Mouse (Mus musculus): Measurements from ENCODE around the gene Myo3b. TPM values are rescaled to one million over a fixed set of nuclear protein-coding genes. Genes with fewer than 3 reads are reported as not detected.
A peak's percentile ranks its signal among the peaks of the same experiment; 100 is the strongest.

Gene Myo3b
- polyA plus RNA-seq, 1 experiment from 2014 or later: 0.25 TPM

DNA sequence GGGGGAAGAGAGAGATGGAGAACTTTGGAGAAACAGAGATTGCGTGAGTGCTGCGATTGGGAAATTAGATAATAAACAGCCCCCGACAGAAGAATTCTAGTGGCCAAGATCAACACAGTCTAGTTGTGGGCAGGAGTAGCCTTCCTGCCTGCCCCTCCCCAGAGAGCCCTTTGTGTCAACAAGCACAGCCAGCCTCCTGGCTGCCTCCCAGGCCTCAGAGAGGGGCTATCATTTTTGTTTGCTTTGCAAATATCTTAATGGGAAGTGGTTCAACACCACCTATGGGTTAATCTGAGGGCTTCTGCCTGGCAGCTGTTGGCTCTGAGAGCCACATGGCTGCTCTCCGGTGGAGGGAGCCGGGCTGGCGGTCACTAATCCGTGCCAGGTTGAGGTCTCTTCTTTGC is 298.3 kb downstream of the Myo3b start:
- TF ChIP-seq EP300 (IDR thresholded peaks at IDR 0.05) (peak; percentile 77), CTCF (IDR thresholded peaks at IDR 0.05) (peak; percentile 35)
- H3K27me3 ChIP-seq (replicated peaks; ENCODE audit: insufficient read depth, low read length): no peaks in the 10 kb centered on the region
- DNase-seq (ENCODE audit: low spot score) (peak; percentile 85), ATAC-seq (peak; percentile 87)
- 5% methylated on average over 7 of the region's 7 CpGs for WGBS
- H3K27ac ChIP-seq (ENCODE audit: low read length): peak overlapping the region; percentile 57
- peaks cover 9% of the 10 kb centered on the region; the same call in 1 of the 2 replicates for H3K4me1 ChIP-seq (ENCODE audit: insufficient read depth, low read depth, low read length)
- H3K9me3 ChIP-seq (ENCODE audit: low read length): no peaks in the 10 kb centered on the region
- H3K9ac ChIP-seq (replicated peaks; ENCODE audit: low read depth): no peak overlapping the region; the same call in 1 of the 2 replicates
- no peak overlapping the region for H3K4me3 ChIP-seq (ENCODE audit: low read depth, low read length)
- H3K36me3 ChIP-seq (ENCODE audit: insufficient read depth, low read length): no peaks in the 10 kb centered on the region
- H3K4me2 ChIP-seq (replicated peaks; ENCODE audit: low read depth, low read length): peak overlapping the region; percentile 41

DNA sequence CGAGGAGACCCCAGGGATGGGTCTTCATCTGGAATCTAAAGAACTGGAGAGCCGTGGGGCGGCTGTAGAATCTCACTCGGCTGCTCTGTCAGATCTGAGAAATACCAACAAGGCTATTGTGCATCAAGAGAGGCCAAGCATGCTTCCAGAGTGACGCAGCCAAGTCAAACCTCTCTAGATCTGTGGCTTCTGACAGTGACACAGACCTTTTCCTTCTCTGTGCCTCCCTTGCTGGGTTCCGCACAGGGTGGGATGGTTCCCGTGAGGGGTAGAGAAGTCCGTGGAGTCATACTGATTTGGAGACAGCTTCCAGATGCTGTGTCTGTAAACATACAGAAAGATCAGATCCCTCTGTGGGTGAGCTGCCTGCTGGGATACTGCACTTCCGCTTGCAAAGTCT is 298.9 kb downstream of the Myo3b start:
- Histone ChIP-seq H3K9ac (replicated peaks; ENCODE audit: low read depth) (no peak overlapping the region), H3K27ac (ENCODE audit: low read length) (peak overlapping the region; percentile 28; the same call in 1 of the 2 replicates), H3K4me2 (replicated peaks; ENCODE audit: low read depth, low read length) (peak overlapping the region; percentile 41), H3K9me3 (ENCODE audit: low read length) (no peaks in the 10 kb centered on the region), H3K27me3 (replicated peaks; ENCODE audit: insufficient read depth, low read length) (no peaks in the 10 kb centered on the region), H3K36me3 (ENCODE audit: insufficient read depth, low read length) (no peaks in the 10 kb centered on the region), H3K4me3 (ENCODE audit: low read depth, low read length) (no peak overlapping the region), H3K4me1 (ENCODE audit: insufficient read depth, low read depth, low read length) (peaks cover 9% of the 10 kb centered on the region; the same call in 1 of the 2 replicates)
- DNase-seq (ENCODE audit: low spot score) (peak; percentile 53), ATAC-seq (peak; percentile 15; the same call in 1 of the 2 replicates)
- TF ChIP-seq EP300 (IDR thresholded peaks at IDR 0.05): no peak
- TF ChIP-seq CTCF (IDR thresholded peaks at IDR 0.05): no peak
- WGBS: 13% methylated on average over 9 of the region's 9 CpGs

DNA sequence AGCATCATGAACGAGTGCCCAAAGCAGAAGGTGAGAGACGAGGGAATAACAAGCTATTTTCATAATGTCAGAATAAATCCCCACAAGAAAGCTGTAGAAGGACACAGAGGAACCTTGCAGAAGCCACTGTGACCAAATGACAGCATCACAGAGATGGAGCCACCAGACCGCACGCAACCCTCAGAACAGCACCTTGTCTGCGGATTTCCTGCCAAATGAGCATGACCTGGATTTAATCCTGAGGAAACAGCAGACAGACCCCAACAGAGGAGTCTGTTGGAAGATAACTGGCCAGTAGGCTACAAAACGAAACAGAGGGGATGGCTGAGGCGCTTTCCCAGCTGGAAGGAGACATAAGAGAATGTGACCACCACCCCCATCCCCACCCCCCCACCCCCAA is 300.1 kb downstream of the Myo3b start:
- TF ChIP-seq EP300 (IDR thresholded peaks at IDR 0.05) (no peak), CTCF (IDR thresholded peaks at IDR 0.05) (no peak)
- no peak for ATAC-seq
- WGBS: 83% methylated on average over 7 of the region's 7 CpGs

DNA sequence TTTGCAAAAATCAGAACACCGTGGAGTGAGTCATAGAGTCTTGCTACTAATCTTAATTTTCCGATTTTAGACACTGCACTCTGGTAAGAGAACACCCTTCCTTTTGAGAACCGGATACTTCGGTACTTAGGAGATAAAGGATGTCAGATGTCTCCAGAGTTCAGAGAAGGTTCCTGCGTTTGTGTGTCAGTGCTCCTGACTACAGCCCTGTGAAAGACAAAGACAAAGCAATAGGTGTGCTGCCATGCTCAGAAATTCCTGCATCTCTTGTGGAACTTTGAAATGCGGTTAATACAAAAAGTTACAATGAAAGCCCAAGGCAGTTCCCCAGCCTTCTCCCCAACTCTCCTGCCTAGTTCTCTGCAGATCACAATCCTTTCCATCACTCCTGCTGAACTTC is 300.6 kb downstream of the Myo3b start:
- Histone ChIP-seq H3K4me1 (ENCODE audit: insufficient read depth, low read depth, low read length) (peaks cover 9% of the 10 kb centered on the region; the same call in 1 of the 2 replicates), H3K4me3 (ENCODE audit: low read depth, low read length) (no peak overlapping the region), H3K27ac (ENCODE audit: low read length) (no peak overlapping the region), H3K27me3 (replicated peaks; ENCODE audit: insufficient read depth, low read length) (no peaks in the 10 kb centered on the region), H3K9me3 (ENCODE audit: low read length) (no peaks in the 10 kb centered on the region), H3K4me2 (replicated peaks; ENCODE audit: low read depth, low read length) (no peak overlapping the region), H3K36me3 (ENCODE audit: insufficient read depth, low read length) (no peaks in the 10 kb centered on the region), H3K9ac (replicated peaks; ENCODE audit: low read depth) (no peak overlapping the region)
- no peak for DNase-seq (ENCODE audit: low spot score)
- WGBS: 48% methylated on average over 6 of the region's 6 CpGs
- ATAC-seq: no peak
- TF ChIP-seq EP300 (IDR thresholded peaks at IDR 0.05) (no peak), CTCF (IDR thresholded peaks at IDR 0.05) (no peak)

More for the DNA sequence above, 300.1 kb downstream of the Myo3b start:
- no peak for DNase-seq (ENCODE audit: low spot score)
- Histone ChIP-seq H3K27me3 (replicated peaks; ENCODE audit: insufficient read depth, low read length) (no peaks in the 10 kb centered on the region), H3K4me3 (ENCODE audit: low read depth, low read length) (no peak overlapping the region), H3K9ac (replicated peaks; ENCODE audit: low read depth) (no peak overlapping the region), H3K4me2 (replicated peaks; ENCODE audit: low read depth, low read length) (no peak overlapping the region), H3K27ac (ENCODE audit: low read length) (no peak overlapping the region), H3K9me3 (ENCODE audit: low read length) (no peaks in the 10 kb centered on the region), H3K4me1 (ENCODE audit: insufficient read depth, low read depth, low read length) (peaks cover 9% of the 10 kb centered on the region; the same call in 1 of the 2 replicates), H3K36me3 (ENCODE audit: insufficient read depth, low read length) (no peaks in the 10 kb centered on the region)

DNA sequence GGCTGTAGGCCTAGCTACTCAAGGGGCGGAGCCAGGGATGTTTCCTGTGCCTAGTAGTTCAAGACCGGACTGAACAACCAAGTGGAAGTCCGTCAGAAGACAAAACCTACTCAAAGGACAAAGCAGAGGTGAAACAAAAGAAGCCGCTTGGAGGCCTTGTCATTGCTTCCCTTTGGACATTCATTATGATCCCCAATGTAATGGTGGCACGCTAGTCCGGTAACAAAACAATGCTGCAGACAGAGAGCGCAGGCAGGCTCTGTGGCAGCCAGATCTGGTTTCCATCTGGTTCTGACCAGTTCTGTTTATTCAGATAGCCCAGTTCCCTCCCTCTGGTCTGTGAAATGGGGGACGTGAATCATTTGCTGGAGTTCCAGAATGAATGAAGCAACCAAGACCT is 301.3 kb downstream of the Myo3b start:
- ATAC-seq (no peak), DNase-seq (ENCODE audit: low spot score) (no peak)
- Histone ChIP-seq H3K4me3 (ENCODE audit: low read depth, low read length) (no peak overlapping the region), H3K9ac (replicated peaks; ENCODE audit: low read depth) (no peak overlapping the region), H3K9me3 (ENCODE audit: low read length) (no peaks in the 10 kb centered on the region), H3K4me1 (ENCODE audit: insufficient read depth, low read depth, low read length) (peaks cover 9% of the 10 kb centered on the region; the same call in 1 of the 2 replicates), H3K27me3 (replicated peaks; ENCODE audit: insufficient read depth, low read length) (no peaks in the 10 kb centered on the region), H3K4me2 (replicated peaks; ENCODE audit: low read depth, low read length) (no peak overlapping the region), H3K27ac (ENCODE audit: low read length) (no peak overlapping the region), H3K36me3 (ENCODE audit: insufficient read depth, low read length) (no peaks in the 10 kb centered on the region)
- TF ChIP-seq EP300 (IDR thresholded peaks at IDR 0.05): no peak
- TF ChIP-seq CTCF (IDR thresholded peaks at IDR 0.05): no peak
- 90% methylated on average over 8 of the region's 8 CpGs for WGBS

DNA sequence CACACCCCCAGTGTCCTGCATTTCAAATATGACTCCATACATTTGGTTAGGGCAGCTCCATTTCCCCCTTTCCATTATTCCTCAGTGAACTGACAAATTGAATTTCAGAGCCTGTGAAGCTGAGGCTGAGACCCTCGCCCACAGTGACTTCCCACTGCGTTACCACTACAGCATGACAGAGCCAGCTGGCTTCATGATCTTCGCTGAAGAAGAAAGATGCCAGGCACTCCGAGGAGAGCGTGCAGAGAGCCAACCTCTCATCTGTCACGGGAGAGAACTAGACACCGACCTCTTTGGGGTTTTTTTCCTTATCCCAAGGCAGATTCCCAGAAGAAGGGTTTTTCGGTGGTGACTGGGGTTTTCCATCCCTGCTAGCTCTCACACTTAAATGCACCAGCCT is 306.2 kb downstream of the Myo3b start:
- TF ChIP-seq CTCF (IDR thresholded peaks at IDR 0.05): no peak
- no peak for TF ChIP-seq EP300 (IDR thresholded peaks at IDR 0.05)
- H3K9me3 ChIP-seq (ENCODE audit: low read length): no peaks in the 10 kb centered on the region
- no peaks in the 10 kb centered on the region for H3K4me1 ChIP-seq (ENCODE audit: insufficient read depth, low read depth, low read length)
- H3K27me3 ChIP-seq (replicated peaks; ENCODE audit: insufficient read depth, low read length): no peaks in the 10 kb centered on the region
- 60% methylated on average over 8 of the region's 8 CpGs for WGBS
- no peak for ATAC-seq
- no peak for DNase-seq (ENCODE audit: low spot score)
- no peaks in the 10 kb centered on the region for H3K36me3 ChIP-seq (ENCODE audit: insufficient read depth, low read length)
- no peak overlapping the region for H3K27ac ChIP-seq (ENCODE audit: low read length)
- no peak overlapping the region for H3K4me3 ChIP-seq (ENCODE audit: low read depth, low read length)
- no peak overlapping the region for H3K4me2 ChIP-seq (replicated peaks; ENCODE audit: low read depth, low read length)
- H3K9ac ChIP-seq (replicated peaks; ENCODE audit: low read depth): no peak overlapping the region

DNA sequence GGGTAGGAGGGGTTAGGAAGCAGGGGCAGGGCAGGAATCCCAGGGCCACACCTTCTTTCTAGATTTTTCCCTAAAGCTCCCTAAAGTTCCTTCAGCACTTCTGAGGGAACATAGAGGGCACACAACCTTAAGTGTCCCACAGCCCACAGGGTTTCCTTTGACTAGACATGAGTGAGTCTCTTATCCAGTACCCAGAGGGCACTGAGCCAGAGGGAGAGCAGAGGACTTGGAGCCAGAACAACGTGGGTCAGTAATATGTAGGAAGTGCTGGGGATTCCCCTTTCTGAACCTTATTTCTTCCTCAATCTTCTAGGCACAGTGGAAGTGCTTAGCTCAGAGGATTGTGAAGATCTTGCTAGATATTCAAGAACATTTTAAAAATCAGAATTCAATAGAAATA is 308.6 kb downstream of the Myo3b start:
- Histone ChIP-seq H3K9me3 (ENCODE audit: low read length) (no peaks in the 10 kb centered on the region), H3K27ac (ENCODE audit: low read length) (no peak overlapping the region)

More for the DNA sequence above, 308.6 kb downstream of the Myo3b start:
- ATAC-seq: no peak
- no peak for DNase-seq (ENCODE audit: low spot score)
- Histone ChIP-seq H3K27me3 (replicated peaks; ENCODE audit: insufficient read depth, low read length) (no peaks in the 10 kb centered on the region), H3K4me2 (replicated peaks; ENCODE audit: low read depth, low read length) (no peak overlapping the region), H3K9ac (replicated peaks; ENCODE audit: low read depth) (no peak overlapping the region), H3K4me1 (ENCODE audit: insufficient read depth, low read depth, low read length) (no peaks in the 10 kb centered on the region), H3K4me3 (ENCODE audit: low read depth, low read length) (no peak overlapping the region), H3K36me3 (ENCODE audit: insufficient read depth, low read length) (no peaks in the 10 kb centered on the region)
- TF ChIP-seq EP300 (IDR thresholded peaks at IDR 0.05) (no peak), CTCF (IDR thresholded peaks at IDR 0.05) (no peak)
- 0% methylated on average over 1 of the region's 1 CpGs for WGBS

Measured in lung, postnatal 0 days (tissue).